Mouse (Mus musculus) intestine, embryonic 15.5 days (tissue): ENCODE results near the gene Cryl1. TPM values are rescaled to one million over a fixed set of nuclear protein-coding genes. Genes with fewer than 3 reads are reported as not detected.

Experiments used
- ATAC-seq: fragments of 200-750 bp; cut with Nextera tagmentation; 2 replicates; pipeline ENCODE4 v1.8.0; 2017; ENCODE audit warnings: moderate TSS enrichment, moderate library complexity
- H3K27ac ChIP-seq: fragments of 300-500 bp; sonication (generic); 2 replicates; pipeline ENCODE4 v1.5.1; 2015; ENCODE audit warnings: mild to moderate bottlenecking, inconsistent platforms
- H3K27me3 ChIP-seq: fragments of 300-500 bp; sonication (generic); replicated peaks from 2 replicates; pipeline ENCODE4 v1.6.1; 2015; ENCODE audit warnings: inconsistent platforms
- H3K36me3 ChIP-seq: fragments of 300-500 bp; sonication (generic); 2 replicates; pipeline ENCODE4 v1.6.1; 2015; ENCODE audit warnings: inconsistent platforms
- H3K4me1 ChIP-seq: fragments of 300-500 bp; sonication (generic); replicated peaks from 2 replicates; pipeline ENCODE4 v1.6.1; 2015; ENCODE audit warnings: inconsistent platforms
- H3K4me2 ChIP-seq: fragments of 300-500 bp; sonication (generic); replicated peaks from 2 replicates; pipeline ENCODE4 v1.6.1; 2015; ENCODE audit warnings: mild to moderate bottlenecking, inconsistent platforms
- H3K4me3 ChIP-seq: fragments of 300-500 bp; sonication (generic); replicated peaks from 2 replicates; pipeline ENCODE4 v1.5.1; 2015; ENCODE audit warnings: inconsistent platforms
- H3K9ac ChIP-seq: fragments of 300-500 bp; sonication (generic); 2 replicates; pipeline ENCODE4 v1.6.1; 2015; ENCODE audit warnings: inconsistent platforms
- H3K9me3 ChIP-seq: fragments of 300-500 bp; sonication (generic); 2 replicates; pipeline ENCODE4 v1.6.1; 2016; ENCODE audit warnings: inconsistent platforms
- WGBS: fragments of 180-500 bp; shearing (Covaris S2); methylation state at CpG from one replicate; pipeline ENCODE4 v1.1.7; 2015; 5-methylcytosine and 5-hydroxymethylcytosine counted together
- polyA plus RNA-seq: library from polyadenylated mRNA; unstranded; fragments of >200 nt; fragmentation: Nextera tagmentation; extraction: Ambion mirVana; gene quantifications from 2 replicates; pipeline ENCODE4 v1.2.1, GENCODE M21; 2015

Gene Cryl1
- 91.6 and 103 TPM in 2 replicates for polyA plus RNA-seq

DNA sequence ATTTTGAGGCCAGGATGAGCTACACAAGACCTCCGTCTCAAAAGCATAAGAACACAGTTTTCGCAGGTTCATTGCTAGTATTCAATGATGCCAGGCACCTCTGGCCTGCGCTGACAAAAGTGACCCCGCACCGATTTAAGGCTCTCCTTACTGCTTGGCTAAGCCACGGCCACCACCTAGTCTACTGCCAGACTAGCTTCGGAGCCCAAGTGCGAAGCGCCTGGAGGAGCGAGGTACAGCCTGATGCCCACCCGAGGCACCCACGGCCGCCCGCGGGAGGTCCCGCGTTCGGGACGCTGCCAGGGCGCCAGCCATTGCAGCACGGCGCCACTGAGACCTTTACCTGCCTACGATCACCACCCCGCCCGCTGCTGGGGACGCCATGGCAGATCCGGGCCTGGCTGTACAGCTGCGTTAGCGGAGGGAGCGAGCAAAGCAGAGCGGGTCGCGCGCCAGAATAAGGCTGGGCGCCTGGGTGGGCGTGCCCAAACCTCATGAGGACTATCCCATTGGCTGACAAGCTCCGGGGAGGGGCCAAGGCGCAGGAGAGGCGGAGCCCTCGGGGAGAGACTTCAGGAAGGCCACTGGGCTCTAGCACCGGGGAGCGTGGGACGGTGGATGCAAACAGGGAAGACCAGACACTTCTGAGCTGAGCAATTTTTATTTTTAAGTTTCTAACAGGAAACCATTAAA, at the start of gene Cryl1:
TSS of gene Cryl1 (minus strand) at position 465 of the 693 bp plus-strand sequence.
- WGBS: 3% methylated on average over 43 of the region's 43 CpGs
- Histone ChIP-seq H3K9ac (peak within 1 kb of the TSS; percentile 82), H3K36me3 (no peaks in the 10 kb centered on the region), H3K27me3 (no peaks in the 10 kb centered on the region), H3K4me3 (peak within 1 kb of the TSS; percentile 72), H3K4me2 (peak within 1 kb of the TSS; percentile 87), H3K27ac (peak within 1 kb of the TSS; percentile 81), H3K4me1 (peaks cover 7% of the 10 kb centered on the region; the same call in 1 of the 2 replicates), H3K9me3 (no peaks in the 10 kb centered on the region)
- ATAC-seq: peak; percentile 99

DNA sequence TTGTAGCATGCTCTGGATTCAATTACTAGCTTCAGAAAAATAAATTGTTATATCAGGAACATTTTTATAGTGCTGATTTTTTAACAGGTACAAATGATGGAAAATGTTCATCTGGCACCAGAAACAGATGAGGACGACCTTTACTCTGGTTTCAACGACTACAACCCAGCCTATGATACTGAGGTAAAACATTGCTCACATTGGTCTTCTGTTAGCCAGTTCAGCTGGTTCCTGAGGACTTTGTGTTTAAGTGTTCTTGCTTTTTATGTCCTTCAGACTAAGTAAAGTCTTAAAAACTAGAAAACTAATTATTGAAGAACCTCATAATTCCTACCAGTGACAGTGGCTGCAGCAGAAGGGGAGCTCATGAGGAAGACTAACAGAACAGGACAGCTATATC, 32.1 kb upstream of the Cryl1 start:
- no peak for ATAC-seq
- no peaks in the 10 kb centered on the region for H3K9me3 ChIP-seq

DNA sequence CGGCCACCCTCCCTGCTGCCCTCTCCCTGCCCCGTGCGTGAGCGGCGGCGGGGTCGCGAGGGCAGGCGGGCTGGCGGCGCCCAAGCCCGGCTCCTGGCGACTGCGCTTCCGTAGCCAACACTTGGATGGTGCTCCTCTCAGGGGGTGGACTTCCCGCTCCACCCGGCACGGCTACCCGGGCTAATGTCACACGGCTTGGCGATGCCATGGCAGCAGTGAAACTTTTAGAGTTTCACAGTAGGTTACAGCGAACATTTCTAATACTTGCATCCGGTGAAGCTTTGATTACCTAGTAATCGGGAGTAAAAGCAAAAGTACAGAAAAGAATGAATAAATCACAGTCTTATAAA, 25.9 kb upstream of the Cryl1 start:
- H3K27me3 ChIP-seq: no peaks in the 10 kb centered on the region
- H3K4me3 ChIP-seq: peak overlapping the region; percentile 98
- no peaks in the 10 kb centered on the region for H3K4me1 ChIP-seq
- H3K27ac ChIP-seq: peak overlapping the region; percentile 59
- WGBS: under 1% methylated on average over 24 of the region's 24 CpGs
- peak; percentile 87 for ATAC-seq
- peak overlapping the region; percentile 82 for H3K9ac ChIP-seq
- H3K9me3 ChIP-seq: no peaks in the 10 kb centered on the region
- H3K4me2 ChIP-seq: peak overlapping the region; percentile 75
- H3K36me3 ChIP-seq: no peaks in the 10 kb centered on the region

More for the DNA sequence above, 32.1 kb upstream of the Cryl1 start:
- Histone ChIP-seq H3K9ac (no peak overlapping the region), H3K27ac (no peak overlapping the region), H3K4me3 (no peak overlapping the region), H3K36me3 (no peaks in the 10 kb centered on the region), H3K4me2 (no peak overlapping the region), H3K4me1 (no peaks in the 10 kb centered on the region), H3K27me3 (no peaks in the 10 kb centered on the region)
- 69% methylated on average over 2 of the region's 2 CpGs for WGBS

DNA sequence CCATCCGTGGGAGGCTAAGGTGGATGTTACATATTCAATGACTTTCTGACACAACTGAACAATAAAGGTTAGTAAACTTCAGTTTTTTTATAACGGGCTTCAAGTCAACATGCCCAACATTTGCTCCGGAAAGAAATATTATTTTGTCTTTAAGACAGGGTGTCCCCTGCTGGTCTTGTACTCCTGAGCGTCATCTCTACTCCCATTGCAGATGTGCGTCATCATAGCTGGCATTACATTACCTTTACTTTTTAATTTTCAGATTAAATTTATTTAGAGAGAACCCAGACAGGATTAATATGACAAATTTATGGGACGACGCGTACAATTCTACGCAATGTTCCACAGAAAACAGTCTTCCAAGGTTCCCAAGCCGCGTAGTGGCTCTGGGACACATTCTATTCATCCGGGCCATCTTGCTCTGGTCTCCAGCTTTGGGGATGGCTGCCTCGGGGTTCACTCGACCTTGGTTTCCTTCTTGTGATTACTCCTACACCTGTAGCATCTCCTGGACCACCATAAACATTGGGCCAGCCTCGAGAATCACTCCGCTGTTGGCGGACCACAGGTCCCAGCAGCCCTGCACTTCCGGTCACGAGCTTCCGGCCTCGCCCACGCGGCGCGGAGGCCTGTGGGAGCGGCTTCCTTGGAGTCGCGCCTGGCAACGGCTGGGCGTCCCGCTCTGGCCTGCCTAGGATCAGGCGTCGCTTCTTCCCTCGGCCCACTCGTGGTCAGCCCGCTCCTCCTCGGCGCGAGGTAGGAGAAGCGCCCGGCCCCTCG, 25.3 kb upstream of the Cryl1 start, which contains the start of gene Ift88:
TSS of gene Ift88 (plus strand) at position 631 of the 780 bp plus-strand sequence.
- Histone ChIP-seq H3K27me3 (no peaks in the 10 kb centered on the region), H3K9me3 (no peaks in the 10 kb centered on the region), H3K27ac (peak within 1 kb of the TSS; percentile 59), H3K36me3 (no peaks in the 10 kb centered on the region), H3K4me2 (peak within 1 kb of the TSS; percentile 75), H3K4me3 (peak within 1 kb of the TSS; percentile 98), H3K4me1 (no peaks in the 10 kb centered on the region), H3K9ac (peak within 1 kb of the TSS; percentile 82)
- 3% methylated on average over 42 of the region's 42 CpGs for WGBS
- ATAC-seq: peak; percentile 100

DNA sequence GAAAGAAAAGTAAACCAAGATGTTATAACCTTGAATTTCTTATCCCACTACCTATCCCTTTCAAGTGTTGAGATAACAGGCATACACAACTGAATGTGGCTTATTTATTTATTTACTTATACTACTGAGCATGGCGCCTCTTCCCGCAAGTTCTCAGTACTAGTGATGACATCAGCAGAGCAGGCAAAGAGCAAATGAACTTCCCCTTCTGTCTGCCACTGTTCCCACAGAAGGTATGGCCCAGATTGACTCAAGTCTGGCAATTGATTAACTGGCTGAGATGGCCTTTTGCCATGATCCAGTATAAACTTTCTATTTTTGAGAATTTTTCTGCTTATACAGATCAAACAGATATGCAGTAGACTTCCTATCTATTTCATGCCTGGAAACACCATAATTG, 18.9 kb upstream of the Cryl1 start:
- Histone ChIP-seq H3K9ac (no peak overlapping the region), H3K36me3 (no peaks in the 10 kb centered on the region), H3K4me2 (no peak overlapping the region), H3K27me3 (no peaks in the 10 kb centered on the region), H3K4me1 (no peaks in the 10 kb centered on the region), H3K4me3 (no peak overlapping the region), H3K9me3 (no peaks in the 10 kb centered on the region), H3K27ac (no peak overlapping the region)
- no peak for ATAC-seq
- 86% methylated on average over 2 of the region's 2 CpGs for WGBS

DNA sequence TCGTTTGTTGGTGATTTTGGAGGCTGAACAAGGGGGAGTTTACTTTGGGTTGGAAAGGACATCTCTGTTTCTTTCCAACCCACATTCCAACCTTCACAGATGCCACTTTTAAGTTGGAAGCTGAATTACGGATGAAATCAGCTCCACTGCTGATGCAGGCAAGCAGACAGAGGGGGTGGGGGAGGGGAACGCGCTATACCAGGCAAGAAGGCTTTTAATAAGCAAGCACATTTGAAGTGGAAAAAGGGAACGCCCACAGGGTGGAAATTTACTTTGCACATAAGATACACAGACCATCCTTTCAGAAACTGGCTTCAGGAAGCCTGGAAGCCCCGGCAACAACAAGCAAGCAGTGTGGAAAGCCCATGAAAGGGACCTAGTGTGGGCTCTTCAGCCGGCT, 13.8 kb upstream of the Cryl1 start:
- no peak overlapping the region for H3K4me3 ChIP-seq
- ATAC-seq: no peak
- H3K4me2 ChIP-seq: no peak overlapping the region
- no peak overlapping the region for H3K27ac ChIP-seq
- H3K9me3 ChIP-seq: no peaks in the 10 kb centered on the region
- no peak overlapping the region for H3K9ac ChIP-seq
- H3K36me3 ChIP-seq: no peaks in the 10 kb centered on the region
- H3K4me1 ChIP-seq: no peaks in the 10 kb centered on the region
- WGBS: 56% methylated on average over 7 of the region's 7 CpGs
- no peaks in the 10 kb centered on the region for H3K27me3 ChIP-seq

DNA sequence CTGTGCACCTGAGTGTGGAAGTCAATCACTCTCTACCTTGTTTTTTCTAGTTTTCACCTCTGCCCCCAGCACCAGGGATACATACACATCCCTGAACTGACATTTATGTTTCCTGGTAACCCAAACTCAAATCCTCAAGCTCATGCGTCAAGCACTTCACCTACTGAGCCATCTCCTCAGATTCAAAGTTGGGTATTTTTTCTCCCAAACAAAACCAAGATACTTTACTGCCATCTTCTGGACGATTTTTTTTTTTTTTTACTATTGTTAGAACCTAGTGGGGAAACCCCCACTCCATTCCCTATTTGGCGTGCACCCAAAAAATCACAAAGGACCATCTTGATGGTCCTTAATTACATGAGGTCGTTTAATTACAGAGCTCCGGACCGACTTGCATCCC, 10.8 kb upstream of the Cryl1 start:
- H3K9me3 ChIP-seq: no peaks in the 10 kb centered on the region
- WGBS: 22% methylated on average over 6 of the region's 6 CpGs
- H3K4me2 ChIP-seq: no peak overlapping the region
- H3K9ac ChIP-seq: no peak overlapping the region
- no peaks in the 10 kb centered on the region for H3K4me1 ChIP-seq
- H3K27me3 ChIP-seq: no peaks in the 10 kb centered on the region
- no peak for ATAC-seq
- H3K27ac ChIP-seq: no peak overlapping the region
- no peaks in the 10 kb centered on the region for H3K36me3 ChIP-seq
- no peak overlapping the region for H3K4me3 ChIP-seq

DNA sequence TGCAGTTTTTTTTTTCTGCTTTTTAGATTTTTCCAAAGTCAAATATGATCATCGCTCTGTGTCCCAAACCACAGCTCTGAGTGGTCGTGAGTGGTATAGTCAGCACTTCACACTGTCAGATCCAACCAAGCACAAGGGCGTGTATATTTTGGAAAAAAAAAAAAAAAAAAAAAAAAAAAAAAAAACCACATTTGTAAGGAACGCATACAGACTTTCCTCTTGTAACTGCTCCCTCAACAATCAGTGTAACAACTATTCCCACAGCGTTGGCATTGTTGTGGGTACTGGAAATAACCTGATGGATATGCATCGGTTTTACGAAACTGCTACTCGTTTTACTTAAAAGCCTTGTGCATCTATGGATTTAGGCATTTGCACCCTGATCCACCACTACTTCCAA, 9.8 kb upstream of the Cryl1 start:
- no peak overlapping the region for H3K9ac ChIP-seq
- no peak for ATAC-seq

DNA sequence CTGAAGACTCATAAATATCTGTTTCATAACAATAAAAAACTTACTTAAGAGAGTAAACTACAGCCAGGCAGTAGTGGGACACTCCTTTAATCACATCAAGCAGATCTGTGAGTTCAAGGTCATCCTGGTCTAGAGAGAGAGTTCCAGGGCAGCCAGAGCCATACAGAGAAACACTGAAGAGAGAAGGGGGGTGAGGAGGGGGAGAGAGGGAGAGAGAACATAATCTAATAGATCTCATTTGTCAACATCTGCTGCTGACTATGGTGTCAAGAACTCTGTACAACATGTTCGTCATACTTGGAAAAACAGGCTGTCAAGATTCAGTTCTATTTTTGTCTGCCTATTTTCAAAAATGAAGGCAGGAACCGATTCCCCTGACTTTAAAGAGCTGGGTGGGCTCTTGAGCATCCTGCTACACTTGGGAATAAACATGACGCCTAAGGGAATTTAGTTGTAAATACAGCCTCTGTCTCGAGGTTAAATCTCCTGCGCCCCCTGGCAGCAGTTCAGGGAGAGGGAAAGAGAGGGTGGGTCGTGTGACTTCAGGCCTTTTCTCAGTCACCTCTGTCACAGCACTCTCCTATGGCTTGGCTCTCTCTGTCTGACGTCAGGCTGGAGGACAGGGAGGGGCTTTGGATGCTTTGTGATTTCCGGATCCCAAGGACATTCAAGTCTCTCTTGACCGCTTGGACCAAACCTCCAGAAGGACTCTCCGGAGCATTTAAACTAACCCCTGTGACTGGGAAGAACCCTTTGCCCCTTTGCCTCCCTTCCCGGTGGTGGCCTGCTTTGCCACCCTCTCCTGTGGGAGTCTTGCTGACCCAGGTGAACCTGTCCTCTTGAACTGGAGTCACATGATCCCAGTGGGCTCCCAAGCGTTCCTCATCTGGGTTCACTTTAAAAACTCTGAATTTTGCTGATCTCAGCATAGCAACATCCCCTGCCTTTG, 9.0 kb upstream of the Cryl1 start:
- no peak overlapping the region for H3K9ac ChIP-seq

More for the DNA sequence above, 9.8 kb upstream of the Cryl1 start:
- H3K27me3 ChIP-seq: no peaks in the 10 kb centered on the region
- no peak overlapping the region for H3K27ac ChIP-seq
- H3K36me3 ChIP-seq: no peaks in the 10 kb centered on the region
- no peak overlapping the region for H3K4me2 ChIP-seq
- no peaks in the 10 kb centered on the region for H3K9me3 ChIP-seq
- no peak overlapping the region for H3K4me3 ChIP-seq
- no peaks in the 10 kb centered on the region for H3K4me1 ChIP-seq
- WGBS: 79% methylated on average over 8 of the region's 8 CpGs

DNA sequence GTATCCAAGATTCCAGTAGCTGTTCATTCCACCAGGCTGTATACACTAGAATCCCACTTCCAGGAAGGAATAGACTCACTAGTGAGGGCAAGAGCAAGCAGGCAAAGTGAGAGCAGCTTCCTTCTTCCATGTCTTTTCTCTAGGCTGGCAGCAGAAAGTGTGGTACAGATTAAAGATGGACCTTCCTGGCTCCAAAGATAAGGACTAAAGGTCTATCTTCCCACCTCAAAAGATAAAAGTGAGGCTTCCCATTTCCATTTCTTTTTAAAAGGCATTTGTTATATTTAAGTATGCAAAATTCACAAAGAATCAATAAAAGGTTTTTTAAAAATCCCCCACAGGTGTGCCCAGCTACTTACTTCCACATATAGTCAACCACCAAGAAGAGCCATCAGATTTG, 4.5 kb upstream of the Cryl1 start:
- Histone ChIP-seq H3K4me2 (no peak overlapping the region), H3K9me3 (no peaks in the 10 kb centered on the region), H3K27ac (no peak overlapping the region), H3K27me3 (no peaks in the 10 kb centered on the region), H3K36me3 (no peaks in the 10 kb centered on the region), H3K4me1 (peaks cover 7% of the 10 kb centered on the region; the same call in 1 of the 2 replicates), H3K9ac (no peak overlapping the region), H3K4me3 (no peak overlapping the region)
- ATAC-seq: no peak

More for the DNA sequence above, 9.0 kb upstream of the Cryl1 start:
- no peaks in the 10 kb centered on the region for H3K27me3 ChIP-seq
- ATAC-seq: peak; percentile 85
- no peaks in the 10 kb centered on the region for H3K9me3 ChIP-seq
- no peaks in the 10 kb centered on the region for H3K36me3 ChIP-seq
- 7% methylated on average over 12 of the region's 12 CpGs for WGBS
- no peak overlapping the region for H3K27ac ChIP-seq
- H3K4me3 ChIP-seq: no peak overlapping the region
- H3K4me2 ChIP-seq: peak overlapping the region; percentile 26; the same call in 1 of the 2 replicates
- no peaks in the 10 kb centered on the region for H3K4me1 ChIP-seq

DNA sequence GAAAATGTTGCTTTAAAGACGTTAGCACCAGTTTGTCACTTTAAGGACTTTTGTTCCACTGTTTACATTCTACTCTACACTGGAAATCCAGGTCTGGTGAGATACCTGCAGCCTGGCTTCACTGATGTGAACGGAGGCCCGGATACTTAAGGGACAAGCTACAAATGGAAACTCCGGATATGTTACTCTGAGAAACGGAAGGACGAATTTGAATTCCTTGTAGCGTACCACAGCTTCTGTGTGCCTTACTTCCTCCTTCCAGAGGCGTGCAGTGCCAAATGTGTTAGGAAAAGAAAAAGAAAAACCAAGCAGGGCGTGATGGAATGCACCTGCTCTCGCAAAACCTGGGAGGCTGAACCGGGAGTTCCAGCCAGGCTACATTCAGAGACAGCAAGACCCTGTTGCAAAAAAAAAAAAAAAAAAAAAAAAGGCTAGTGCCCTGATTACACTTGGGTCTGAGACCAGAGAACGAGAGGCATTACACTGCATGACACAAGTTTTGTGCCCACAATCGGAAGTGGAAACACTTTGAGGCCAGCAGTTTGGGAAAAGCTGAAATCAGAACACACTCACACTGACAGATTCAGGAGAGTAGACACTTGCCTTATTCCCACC, 591 bp upstream of the Cryl1 start:
- peak overlapping the region; percentile 82 for H3K9ac ChIP-seq
- H3K27me3 ChIP-seq: no peaks in the 10 kb centered on the region
- ATAC-seq: peak; percentile 73
- peaks cover 7% of the 10 kb centered on the region; the same call in 1 of the 2 replicates for H3K4me1 ChIP-seq
- H3K27ac ChIP-seq: peak overlapping the region; percentile 81
- WGBS: 9% methylated on average over 13 of the region's 13 CpGs
- H3K9me3 ChIP-seq: no peaks in the 10 kb centered on the region
- H3K4me3 ChIP-seq: peak overlapping the region; percentile 72
- H3K4me2 ChIP-seq: peak overlapping the region; percentile 87
- H3K36me3 ChIP-seq: no peaks in the 10 kb centered on the region
